Mouse (Mus musculus) midbrain, embryonic 16.5 days (tissue): ENCODE data around the gene Ears2. TPM values are rescaled to one million over a fixed set of nuclear protein-coding genes. Genes with fewer than 3 reads are reported as not detected.

ENCODE experiments used
- ATAC-seq: fragments of 200-750 bp; cut with Nextera tagmentation; 2 replicates; pipeline ENCODE4 v1.8.0; 2017; ENCODE audit warnings: moderate TSS enrichment
- H3K27ac ChIP-seq: fragments of 300-500 bp; sonication (generic); 2 replicates; pipeline ENCODE4 v1.5.1; 2014; ENCODE audit warnings: mild to moderate bottlenecking, low read length, mixed read lengths
- H3K27me3 ChIP-seq: fragments of 300-500 bp; sonication (generic); 2 replicates; pipeline ENCODE4 v1.6.1; 2014; ENCODE audit warnings: low read depth, low read length, mixed read lengths; ENCODE audit not compliant: control insufficient read depth, insufficient read depth
- H3K36me3 ChIP-seq: fragments of 300-500 bp; sonication (generic); 2 replicates; pipeline ENCODE4 v1.6.1; 2014; ENCODE audit warnings: mild to moderate bottlenecking, low read length, moderate library complexity, mixed read lengths; ENCODE audit not compliant: control insufficient read depth, insufficient read depth
- H3K4me1 ChIP-seq: fragments of 300-500 bp; sonication (generic); 2 replicates; pipeline ENCODE4 v1.6.1; 2014; ENCODE audit warnings: mild to moderate bottlenecking, low read length, mixed read lengths; ENCODE audit not compliant: control insufficient read depth, insufficient read depth
- H3K4me2 ChIP-seq: fragments of 300-500 bp; sonication (generic); 2 replicates; pipeline ENCODE4 v1.6.1; 2014; ENCODE audit warnings: mild to moderate bottlenecking, low read length, mixed read lengths
- H3K4me3 ChIP-seq: fragments of 300-500 bp; sonication (generic); 2 replicates; pipeline ENCODE4 v1.5.1; 2014; ENCODE audit warnings: low read depth, mild to moderate bottlenecking, low read length, moderate library complexity, mixed read lengths
- H3K9ac ChIP-seq: fragments of 300-500 bp; sonication (generic); 2 replicates; pipeline ENCODE4 v1.6.1; 2014; ENCODE audit warnings: low read depth, low read length, mixed read lengths
- H3K9me3 ChIP-seq: fragments of 300-500 bp; sonication (generic); replicated peaks from 2 replicates; pipeline ENCODE4 v1.6.1; 2014; ENCODE audit warnings: mild to moderate bottlenecking, low read length, mixed read lengths; ENCODE audit not compliant: control insufficient read depth, poor library complexity, severe bottlenecking
- WGBS: fragments of 180-500 bp; shearing (Covaris S2); extraction: QIAGEN DNeasy Blood & Tissue Kit; methylation state at CpG from one replicate; pipeline ENCODE4 v1.1.7; 2014; 5-methylcytosine and 5-hydroxymethylcytosine counted together
- polyA plus RNA-seq: library from polyadenylated mRNA; unstranded; fragments of >200 nt; fragmentation: Nextera tagmentation; extraction: Ambion mirVana; gene quantifications from 2 replicates; pipeline ENCODE4 v1.2.1, GENCODE M21; 2015

Gene Ears2
- polyA plus RNA-seq, 1 experiment from 2014 or later: 8.9 TPM

DNA sequence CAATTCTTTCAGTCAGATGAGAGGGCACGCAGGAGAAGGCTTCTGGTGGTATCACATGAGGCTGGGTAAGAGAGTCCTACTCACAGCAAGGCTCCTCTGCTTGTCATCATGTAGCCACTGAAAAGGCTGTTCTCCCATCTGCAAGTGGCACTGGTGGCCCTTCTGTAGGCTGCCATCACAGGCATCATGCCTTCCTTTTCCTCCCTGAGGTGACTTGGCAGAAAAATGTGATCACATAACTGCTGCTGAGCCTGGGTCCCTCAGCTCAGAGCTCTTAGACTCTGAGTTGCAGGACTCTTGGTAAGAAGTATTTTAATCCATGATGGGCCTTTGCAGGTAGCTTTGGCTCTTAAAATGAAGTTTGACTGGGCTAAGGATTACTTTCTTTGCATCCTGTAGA, 14.0 kb upstream of the Ears2 start:
- H3K9ac ChIP-seq: no peak overlapping the region
- peaks cover 45% of the 10 kb centered on the region for H3K36me3 ChIP-seq
- 95% methylated on average over 1 of the region's 1 CpGs for WGBS
- no peak overlapping the region for H3K27ac ChIP-seq
- no peaks in the 10 kb centered on the region for H3K4me1 ChIP-seq
- H3K27me3 ChIP-seq: no peaks in the 10 kb centered on the region
- ATAC-seq: no peak
- H3K4me3 ChIP-seq: no peak overlapping the region
- H3K9me3 ChIP-seq: no peaks in the 10 kb centered on the region
- H3K4me2 ChIP-seq: no peak overlapping the region

DNA sequence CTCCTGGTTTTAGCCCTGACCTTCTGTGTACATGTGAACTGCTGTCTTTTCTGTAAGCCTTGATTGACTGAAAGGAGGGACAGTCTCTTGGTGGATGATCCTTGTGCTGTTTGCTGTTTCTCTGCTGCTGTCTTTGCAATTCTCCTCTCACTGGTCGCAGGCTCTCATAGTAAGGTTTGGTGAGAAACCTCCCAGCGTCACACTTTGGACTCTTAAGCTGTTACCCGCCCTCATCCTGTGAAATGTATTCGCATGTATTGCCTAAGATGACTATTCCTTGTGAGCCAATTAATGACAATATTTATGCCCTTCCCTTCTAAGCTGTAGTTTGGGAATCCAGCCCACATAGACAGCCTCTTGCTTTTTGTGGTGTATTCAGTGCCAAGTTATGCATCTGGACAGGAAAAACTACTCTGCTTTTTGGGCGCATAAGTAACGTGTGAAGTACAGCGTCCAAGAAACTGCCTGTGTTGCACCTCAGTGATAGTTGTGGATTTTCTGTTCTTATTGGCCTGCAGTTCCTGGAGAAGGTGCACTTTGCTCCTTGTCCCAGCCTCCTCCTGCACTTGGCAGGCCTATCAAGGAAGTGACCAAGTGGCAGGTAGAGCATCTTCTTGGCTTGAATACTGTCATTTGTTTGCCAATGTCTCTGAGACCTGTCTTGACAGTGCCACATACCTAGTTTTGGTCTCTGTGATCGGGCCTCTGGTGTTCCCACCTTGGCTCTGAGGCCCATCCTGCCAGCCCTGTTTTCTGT, 12.9 kb upstream of the Ears2 start:
- Histone ChIP-seq H3K9me3 (no peaks in the 10 kb centered on the region), H3K27ac (no peak overlapping the region), H3K4me3 (no peak overlapping the region), H3K4me2 (no peak overlapping the region), H3K36me3 (peaks cover 49% of the 10 kb centered on the region), H3K9ac (no peak overlapping the region), H3K27me3 (no peaks in the 10 kb centered on the region), H3K4me1 (no peaks in the 10 kb centered on the region)
- ATAC-seq: no peak
- WGBS: 97% methylated on average over 8 of the region's 8 CpGs

DNA sequence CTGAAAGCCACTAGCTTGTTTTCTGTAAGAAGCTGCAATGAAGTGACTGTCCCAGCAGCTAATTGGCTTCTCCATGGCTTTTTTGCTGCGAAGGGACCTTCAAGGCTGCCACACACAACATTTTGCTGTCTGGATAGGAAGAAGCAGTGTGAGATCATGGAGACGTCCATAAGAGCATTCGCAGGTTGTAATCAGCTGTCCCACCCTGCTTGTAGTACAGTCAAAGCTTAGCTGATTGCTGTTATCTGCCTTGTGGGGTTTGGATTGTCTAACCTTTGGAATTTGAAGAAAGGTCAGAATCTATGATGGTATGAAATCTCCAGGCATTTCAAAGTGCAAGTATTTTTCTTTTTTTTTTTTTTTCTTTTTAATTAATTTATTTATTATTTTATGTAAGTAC, 7.3 kb upstream of the Ears2 start:
- Histone ChIP-seq H3K27ac (no peak overlapping the region), H3K27me3 (no peaks in the 10 kb centered on the region), H3K9me3 (no peaks in the 10 kb centered on the region), H3K4me2 (no peak overlapping the region), H3K4me1 (peaks cover 3% of the 10 kb centered on the region), H3K36me3 (peaks cover 54% of the 10 kb centered on the region), H3K4me3 (no peak overlapping the region), H3K9ac (no peak overlapping the region)
- WGBS: 84% methylated on average over 3 of the region's 3 CpGs
- no peak for ATAC-seq

DNA sequence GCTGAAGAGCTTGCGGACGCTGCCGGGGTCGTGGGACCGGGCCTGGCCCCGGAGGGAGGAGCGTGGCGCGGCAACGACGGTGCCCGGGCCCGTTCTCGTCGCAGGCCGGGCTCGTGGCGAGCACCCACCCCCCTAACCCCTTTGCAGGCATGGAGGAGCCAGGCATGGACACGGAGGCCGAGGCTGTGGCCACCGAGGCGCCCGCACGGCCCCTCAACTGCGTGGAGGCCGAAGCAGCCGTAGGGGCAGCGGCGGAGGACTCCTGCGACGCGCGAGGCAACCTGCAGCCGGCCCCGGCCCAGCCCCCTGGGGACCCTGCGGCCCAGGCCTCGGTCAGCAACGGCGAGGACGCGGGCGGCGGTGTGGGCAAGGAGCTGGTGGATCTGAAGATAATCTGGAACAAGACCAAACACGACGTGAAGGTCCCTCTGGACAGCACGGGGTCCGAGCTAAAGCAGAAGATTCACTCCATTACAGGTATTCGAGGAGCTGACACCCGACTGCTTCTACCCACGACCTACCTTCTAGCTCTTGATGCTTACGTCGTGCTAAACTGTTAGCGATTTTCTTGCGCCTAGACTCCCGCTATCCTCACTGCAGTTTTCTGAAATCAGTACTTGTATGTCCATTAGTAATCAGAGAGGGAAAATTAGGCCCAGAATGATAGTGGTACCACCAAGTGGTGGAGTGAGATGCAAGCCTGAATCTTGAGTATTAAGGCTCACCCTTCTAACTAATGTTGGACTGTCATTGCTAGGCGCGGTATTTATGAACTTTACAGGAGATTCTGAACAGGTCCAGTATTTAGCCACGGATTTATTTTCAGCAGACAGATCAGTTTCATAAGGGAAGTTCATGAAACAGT, 686 bp upstream of the Ears2 start:
- WGBS: 2% methylated on average over 58 of the region's 58 CpGs
- peak overlapping the region; percentile 97 for H3K27ac ChIP-seq
- peaks cover 13% of the 10 kb centered on the region; the same call in 1 of the 2 replicates for H3K36me3 ChIP-seq
- H3K27me3 ChIP-seq: no peaks in the 10 kb centered on the region
- peaks cover 26% of the 10 kb centered on the region for H3K4me1 ChIP-seq
- H3K4me2 ChIP-seq: peak overlapping the region; percentile 88
- H3K9ac ChIP-seq: peak overlapping the region; percentile 93
- H3K4me3 ChIP-seq: peak overlapping the region; percentile 97
- peak; percentile 68 for ATAC-seq
- no peaks in the 10 kb centered on the region for H3K9me3 ChIP-seq

DNA sequence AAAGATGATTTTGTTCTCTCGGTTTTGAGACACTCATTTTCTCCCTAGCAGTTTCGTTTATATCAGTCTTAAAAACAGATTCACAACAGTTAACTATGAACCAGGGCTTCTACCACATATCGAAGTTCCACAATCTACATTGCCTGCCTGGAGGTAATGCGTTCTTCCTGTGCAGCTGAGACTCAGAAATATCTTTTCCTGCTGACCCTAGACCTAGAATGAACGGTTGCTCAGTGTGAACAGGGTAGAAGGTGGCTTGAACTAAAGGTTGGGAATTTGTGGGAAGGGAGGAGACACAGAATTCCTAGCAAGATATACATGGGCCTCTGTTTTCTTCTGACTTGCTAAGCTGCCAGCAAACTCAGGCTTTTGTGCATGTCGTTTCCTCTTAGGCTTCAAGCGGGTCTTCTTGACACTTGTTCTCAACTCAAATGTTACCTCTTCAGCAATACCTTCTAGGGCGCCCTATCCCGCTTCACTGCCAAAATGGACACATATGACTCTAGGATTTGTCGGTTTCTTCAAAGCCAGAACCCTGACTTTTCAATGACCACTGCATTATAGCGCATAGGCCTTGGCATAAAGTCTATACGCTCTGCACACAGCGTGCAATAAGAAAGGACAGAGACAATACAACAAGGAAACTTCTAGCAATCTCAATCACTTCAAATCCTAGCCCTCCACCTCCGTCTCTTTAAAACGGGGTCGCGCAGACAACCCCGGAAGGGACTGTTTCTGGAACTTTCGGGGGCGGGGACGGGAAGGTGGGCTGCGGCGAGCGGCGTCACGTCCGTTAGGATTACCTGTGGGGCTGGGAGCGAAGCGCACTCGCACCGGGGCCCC, 740 bp downstream of the Ears2 start:
- peak; percentile 77 for ATAC-seq
- peak overlapping the region; percentile 88 for H3K4me2 ChIP-seq
- H3K27me3 ChIP-seq: no peaks in the 10 kb centered on the region
- peak overlapping the region; percentile 97 for H3K27ac ChIP-seq
- peaks cover 26% of the 10 kb centered on the region for H3K4me1 ChIP-seq
- peak overlapping the region; percentile 93 for H3K9ac ChIP-seq
- H3K9me3 ChIP-seq: no peaks in the 10 kb centered on the region
- H3K36me3 ChIP-seq: no peaks in the 10 kb centered on the region; the same call in 1 of the 2 replicates
- 23% methylated on average over 31 of the region's 31 CpGs for WGBS
- peak overlapping the region; percentile 97 for H3K4me3 ChIP-seq

DNA sequence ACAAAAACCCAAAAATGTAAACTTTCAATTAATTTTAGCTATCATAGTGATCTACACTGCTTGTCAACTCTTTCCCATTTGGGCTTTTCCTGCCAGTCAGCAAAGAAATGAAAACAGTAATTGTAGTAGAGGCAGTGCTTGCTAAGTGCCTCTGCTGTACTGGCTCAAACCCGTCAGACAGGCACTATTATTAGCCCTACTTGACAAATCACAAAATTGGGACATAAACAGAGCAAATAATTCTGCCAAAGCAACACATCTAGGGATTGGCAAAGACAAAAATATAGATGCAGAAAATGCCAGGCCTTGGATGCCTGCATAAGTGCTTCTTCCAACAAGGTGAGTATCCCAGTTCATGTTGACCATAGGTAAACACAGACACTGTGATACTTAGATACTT, 1.4 kb downstream of the Ears2 start:
- ATAC-seq: no peak
- H3K4me3 ChIP-seq: no peak overlapping the region
- peaks cover 26% of the 10 kb centered on the region for H3K4me1 ChIP-seq
- WGBS: 85% methylated on average over 1 of the region's 1 CpGs
- H3K9me3 ChIP-seq: no peaks in the 10 kb centered on the region
- H3K27me3 ChIP-seq: no peaks in the 10 kb centered on the region
- H3K9ac ChIP-seq: 0 out of 2 replicates have a peak overlapping the region, but pooled peaks have one; percentile 93
- H3K4me2 ChIP-seq: no peak overlapping the region
- H3K36me3 ChIP-seq: no peaks in the 10 kb centered on the region
- no peak overlapping the region for H3K27ac ChIP-seq

DNA sequence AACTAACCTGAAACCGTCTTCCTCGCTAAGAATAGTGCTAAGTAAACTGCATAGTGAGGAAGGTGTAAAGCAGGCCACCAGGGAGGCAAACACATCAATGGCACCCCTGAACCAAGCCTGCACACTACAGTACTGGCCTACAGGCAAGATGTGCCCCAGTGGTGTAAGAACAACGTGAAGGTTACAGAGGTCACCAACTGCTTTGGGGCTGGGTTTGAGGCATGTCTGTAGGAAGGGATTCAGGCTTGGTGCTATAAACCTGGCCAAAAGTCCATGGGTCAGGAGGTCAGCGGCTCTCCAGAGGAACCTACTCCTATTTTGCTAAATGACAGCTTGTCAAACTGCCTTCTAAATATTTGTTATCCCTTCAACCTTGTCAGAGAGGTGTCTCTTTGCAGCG, 10.4 kb downstream of the Ears2 start:
- Histone ChIP-seq H3K4me3 (no peak overlapping the region), H3K27me3 (no peaks in the 10 kb centered on the region), H3K27ac (no peak overlapping the region), H3K9ac (no peak overlapping the region), H3K4me1 (no peaks in the 10 kb centered on the region), H3K9me3 (no peaks in the 10 kb centered on the region), H3K4me2 (no peak overlapping the region), H3K36me3 (peaks cover 6% of the 10 kb centered on the region)
- 92% methylated on average over 5 of the region's 5 CpGs for WGBS
- ATAC-seq: no peak

DNA sequence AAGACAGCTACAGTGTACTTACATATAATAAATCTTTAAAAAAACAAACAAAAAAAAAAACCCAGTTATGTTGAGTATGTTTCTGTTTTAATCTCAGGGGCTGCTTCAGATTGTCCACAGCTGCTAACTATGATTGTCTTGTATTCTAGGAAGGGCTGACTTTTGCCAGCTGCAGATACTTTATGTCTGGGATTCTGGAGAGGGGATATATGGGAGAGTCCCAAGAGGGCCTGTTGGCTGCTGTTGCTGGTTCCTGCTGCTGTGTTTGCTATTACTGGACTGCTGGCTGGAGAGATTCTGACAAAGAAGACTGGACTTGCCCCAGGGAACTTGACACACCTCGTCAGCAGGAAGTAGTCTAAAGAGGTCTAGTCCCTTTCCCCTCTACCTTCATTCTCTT, 16.2 kb downstream of the Ears2 start:
- no peaks in the 10 kb centered on the region for H3K9me3 ChIP-seq
- peaks cover 18% of the 10 kb centered on the region for H3K36me3 ChIP-seq
- H3K9ac ChIP-seq: no peak overlapping the region
- H3K4me3 ChIP-seq: no peak overlapping the region
- no peaks in the 10 kb centered on the region for H3K4me1 ChIP-seq
- no peak overlapping the region for H3K4me2 ChIP-seq
- no peak for ATAC-seq
- H3K27me3 ChIP-seq: no peaks in the 10 kb centered on the region
- WGBS: 100% methylated on average over 1 of the region's 1 CpGs
- H3K27ac ChIP-seq: no peak overlapping the region
